Mouse (Mus musculus) intestine, embryonic 15.5 days (tissue): ENCODE measurements around the gene Zfp365. TPM values are rescaled to one million over a fixed set of nuclear protein-coding genes. Genes with fewer than 3 reads are reported as not detected.

Experiments used
- ATAC-seq: fragments of 200-750 bp; cut with Nextera tagmentation; 2 replicates; pipeline ENCODE4 v1.8.0; 2017; ENCODE audit warnings: moderate TSS enrichment, moderate library complexity
- H3K27ac ChIP-seq: fragments of 300-500 bp; sonication (generic); 2 replicates; pipeline ENCODE4 v1.5.1; 2015; ENCODE audit warnings: mild to moderate bottlenecking, inconsistent platforms
- H3K27me3 ChIP-seq: fragments of 300-500 bp; sonication (generic); replicated peaks from 2 replicates; pipeline ENCODE4 v1.6.1; 2015; ENCODE audit warnings: inconsistent platforms
- H3K36me3 ChIP-seq: fragments of 300-500 bp; sonication (generic); 2 replicates; pipeline ENCODE4 v1.6.1; 2015; ENCODE audit warnings: inconsistent platforms
- H3K4me1 ChIP-seq: fragments of 300-500 bp; sonication (generic); replicated peaks from 2 replicates; pipeline ENCODE4 v1.6.1; 2015; ENCODE audit warnings: inconsistent platforms
- H3K4me2 ChIP-seq: fragments of 300-500 bp; sonication (generic); replicated peaks from 2 replicates; pipeline ENCODE4 v1.6.1; 2015; ENCODE audit warnings: mild to moderate bottlenecking, inconsistent platforms
- H3K4me3 ChIP-seq: fragments of 300-500 bp; sonication (generic); replicated peaks from 2 replicates; pipeline ENCODE4 v1.5.1; 2015; ENCODE audit warnings: inconsistent platforms
- H3K9ac ChIP-seq: fragments of 300-500 bp; sonication (generic); 2 replicates; pipeline ENCODE4 v1.6.1; 2015; ENCODE audit warnings: inconsistent platforms
- H3K9me3 ChIP-seq: fragments of 300-500 bp; sonication (generic); 2 replicates; pipeline ENCODE4 v1.6.1; 2016; ENCODE audit warnings: inconsistent platforms
- WGBS: fragments of 180-500 bp; shearing (Covaris S2); methylation state at CpG from one replicate; pipeline ENCODE4 v1.1.7; 2015; 5-methylcytosine and 5-hydroxymethylcytosine counted together
- polyA plus RNA-seq: library from polyadenylated mRNA; unstranded; fragments of >200 nt; fragmentation: Nextera tagmentation; extraction: Ambion mirVana; gene quantifications from 2 replicates; pipeline ENCODE4 v1.2.1, GENCODE M21; 2015

Zfp365 gene
- polyA plus RNA-seq, 1 experiment from 2014 or later, result 1.1 TPM

DNA sequence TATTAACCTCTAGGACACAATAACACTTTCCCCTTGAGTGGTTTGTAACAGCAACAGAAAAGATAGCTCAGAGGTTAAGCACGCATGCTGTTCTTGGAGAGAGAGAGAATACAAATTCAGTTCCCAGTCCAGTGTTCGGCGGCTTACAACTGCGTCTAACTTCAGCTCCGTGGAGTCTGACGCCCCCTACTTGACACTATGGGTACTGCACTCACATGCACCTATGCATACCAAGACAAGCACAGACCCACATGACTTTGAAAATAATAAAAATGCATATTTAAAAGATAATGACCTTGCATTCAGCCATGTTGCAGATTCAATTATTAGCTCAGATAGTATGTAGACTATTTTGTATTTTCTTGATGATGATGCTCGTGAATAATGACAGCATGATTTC is 11.6 kb upstream of the Zfp365 start:
- no peak overlapping the region for H3K27ac ChIP-seq
- no peaks in the 10 kb centered on the region for H3K36me3 ChIP-seq
- no peaks in the 10 kb centered on the region for H3K9me3 ChIP-seq
- no peak overlapping the region for H3K4me3 ChIP-seq
- WGBS, result 56% methylated on average over 7 of the region's 7 CpGs
- no peak overlapping the region for H3K4me2 ChIP-seq
- H3K27me3 ChIP-seq, result no peaks in the 10 kb centered on the region
- no peak overlapping the region for H3K9ac ChIP-seq
- no peaks in the 10 kb centered on the region for H3K4me1 ChIP-seq
- ATAC-seq, result no peak

DNA sequence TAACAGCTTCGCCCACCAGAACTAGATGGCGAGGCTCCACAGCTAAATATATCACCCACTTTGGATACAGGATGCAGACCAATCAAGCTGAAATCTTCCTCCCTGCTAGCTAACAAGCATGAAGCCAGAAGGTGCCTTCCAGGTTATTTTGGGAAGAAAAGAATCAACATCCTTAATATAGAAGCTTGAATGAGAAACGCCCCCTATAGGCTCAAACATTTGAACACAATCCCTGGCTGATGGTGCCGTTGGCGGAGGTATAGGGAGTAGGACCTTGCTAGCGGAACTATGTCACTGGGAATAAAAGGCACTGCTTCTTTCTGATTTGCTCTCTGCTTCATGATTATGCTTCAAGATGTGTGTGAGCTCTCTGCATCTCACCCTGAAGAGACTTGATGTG is 9.3 kb upstream of the Zfp365 start:
- no peak for ATAC-seq
- H3K27ac ChIP-seq, result no peak overlapping the region
- no peak overlapping the region for H3K4me3 ChIP-seq
- no peak overlapping the region for H3K9ac ChIP-seq
- no peaks in the 10 kb centered on the region for H3K9me3 ChIP-seq
- H3K27me3 ChIP-seq, result no peaks in the 10 kb centered on the region
- WGBS, result 89% methylated on average over 6 of the region's 6 CpGs
- no peaks in the 10 kb centered on the region for H3K4me1 ChIP-seq
- no peaks in the 10 kb centered on the region for H3K36me3 ChIP-seq
- no peak overlapping the region for H3K4me2 ChIP-seq

DNA sequence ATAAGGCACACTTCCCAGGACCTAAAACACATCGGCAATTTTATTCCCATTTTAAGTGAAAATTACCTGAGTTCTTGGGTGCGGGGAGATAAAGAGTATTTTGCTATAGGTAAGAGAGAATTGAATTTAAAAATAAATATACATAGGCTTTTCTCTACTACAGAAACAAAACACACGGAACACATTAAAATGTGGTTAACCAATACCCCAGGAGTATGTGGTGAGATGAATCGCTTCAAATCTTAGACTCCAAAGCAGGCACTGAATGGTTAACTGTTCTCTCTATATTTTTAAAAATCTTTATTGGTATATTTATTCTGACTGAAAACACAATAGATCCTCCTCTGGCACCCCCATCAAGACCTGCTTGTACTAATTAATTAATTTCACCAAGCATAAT is 7.2 kb upstream of the Zfp365 start:
- Histone ChIP-seq H3K4me1 (no peaks in the 10 kb centered on the region), H3K27me3 (no peaks in the 10 kb centered on the region)

DNA sequence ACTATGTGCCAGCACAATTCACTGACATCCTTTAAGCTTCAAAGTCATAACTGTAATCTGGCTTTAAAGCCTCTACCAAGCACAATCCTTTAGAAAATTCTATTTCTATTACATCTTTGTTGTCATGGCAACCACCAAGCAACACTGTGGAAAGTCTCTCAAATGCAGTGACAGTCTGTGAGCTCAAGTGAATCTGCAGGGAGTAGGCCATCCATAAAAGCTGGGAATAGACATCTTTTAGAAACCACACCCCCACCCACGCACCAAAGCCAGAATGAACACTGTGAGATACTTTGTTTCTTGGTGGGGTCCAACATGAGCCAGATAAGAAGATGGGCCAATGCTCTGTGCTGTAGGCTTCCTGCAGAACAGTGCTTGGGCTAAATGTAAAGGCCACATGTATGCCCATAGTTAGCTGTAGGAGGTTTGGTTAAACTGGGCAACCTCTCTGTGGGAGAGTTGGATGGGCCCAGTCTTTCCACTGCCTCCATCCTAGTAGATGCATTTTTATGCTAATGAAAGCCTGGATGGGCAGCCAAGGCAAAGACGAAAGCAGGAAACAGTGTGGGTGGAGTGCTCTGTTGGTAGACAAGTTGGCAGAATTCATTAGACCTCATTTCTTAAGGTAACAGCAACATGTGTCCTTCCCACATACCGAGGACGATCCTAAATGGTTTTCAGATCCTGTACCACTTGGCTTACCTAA is 5.9 kb upstream of the Zfp365 start:
- ATAC-seq, result no peak
- Histone ChIP-seq H3K27ac (no peak overlapping the region), H3K9me3 (no peaks in the 10 kb centered on the region), H3K4me3 (no peak overlapping the region), H3K4me2 (no peak overlapping the region), H3K9ac (no peak overlapping the region), H3K36me3 (no peaks in the 10 kb centered on the region), H3K27me3 (no peaks in the 10 kb centered on the region), H3K4me1 (no peaks in the 10 kb centered on the region)
- WGBS, result 84% methylated on average over 4 of the region's 4 CpGs

More for the DNA sequence above, 7.2 kb upstream of the Zfp365 start:
- H3K27ac ChIP-seq, result no peak overlapping the region
- WGBS, result 94% methylated on average over 4 of the region's 4 CpGs
- H3K9ac ChIP-seq, result no peak overlapping the region
- no peak overlapping the region for H3K4me3 ChIP-seq
- no peak overlapping the region for H3K4me2 ChIP-seq
- H3K36me3 ChIP-seq, result no peaks in the 10 kb centered on the region
- no peak for ATAC-seq
- H3K9me3 ChIP-seq, result no peaks in the 10 kb centered on the region

DNA sequence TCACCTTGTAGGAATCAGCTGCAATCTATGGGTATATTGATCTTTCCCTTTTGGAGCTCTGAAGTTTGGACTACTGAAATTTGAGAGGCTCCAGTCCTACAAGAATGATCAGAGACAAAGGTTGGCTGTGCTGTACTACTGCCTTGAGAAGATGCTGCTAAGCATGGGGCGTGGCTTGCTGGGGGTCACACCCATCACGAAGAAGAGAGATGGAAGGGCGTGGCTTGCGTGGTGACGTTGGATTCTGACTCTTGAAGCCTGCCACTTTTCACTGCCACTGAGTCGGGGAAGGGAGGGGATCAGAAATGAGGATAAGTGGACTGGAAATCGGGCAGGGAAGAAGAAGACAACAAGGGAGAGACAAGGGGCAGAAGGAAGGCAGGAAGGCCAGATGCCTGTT is 4.9 kb upstream of the Zfp365 start:
- no peak overlapping the region for H3K9ac ChIP-seq
- 59% methylated on average over 7 of the region's 7 CpGs for WGBS
- H3K9me3 ChIP-seq, result no peaks in the 10 kb centered on the region
- H3K27ac ChIP-seq, result no peak overlapping the region
- H3K27me3 ChIP-seq, result peaks cover under 1% of the 10 kb centered on the region; the same call in 1 of the 2 replicates
- no peaks in the 10 kb centered on the region for H3K36me3 ChIP-seq
- H3K4me2 ChIP-seq, result no peak overlapping the region
- H3K4me1 ChIP-seq, result no peaks in the 10 kb centered on the region; the same call in 1 of the 2 replicates
- ATAC-seq, result no peak
- H3K4me3 ChIP-seq, result no peak overlapping the region

DNA sequence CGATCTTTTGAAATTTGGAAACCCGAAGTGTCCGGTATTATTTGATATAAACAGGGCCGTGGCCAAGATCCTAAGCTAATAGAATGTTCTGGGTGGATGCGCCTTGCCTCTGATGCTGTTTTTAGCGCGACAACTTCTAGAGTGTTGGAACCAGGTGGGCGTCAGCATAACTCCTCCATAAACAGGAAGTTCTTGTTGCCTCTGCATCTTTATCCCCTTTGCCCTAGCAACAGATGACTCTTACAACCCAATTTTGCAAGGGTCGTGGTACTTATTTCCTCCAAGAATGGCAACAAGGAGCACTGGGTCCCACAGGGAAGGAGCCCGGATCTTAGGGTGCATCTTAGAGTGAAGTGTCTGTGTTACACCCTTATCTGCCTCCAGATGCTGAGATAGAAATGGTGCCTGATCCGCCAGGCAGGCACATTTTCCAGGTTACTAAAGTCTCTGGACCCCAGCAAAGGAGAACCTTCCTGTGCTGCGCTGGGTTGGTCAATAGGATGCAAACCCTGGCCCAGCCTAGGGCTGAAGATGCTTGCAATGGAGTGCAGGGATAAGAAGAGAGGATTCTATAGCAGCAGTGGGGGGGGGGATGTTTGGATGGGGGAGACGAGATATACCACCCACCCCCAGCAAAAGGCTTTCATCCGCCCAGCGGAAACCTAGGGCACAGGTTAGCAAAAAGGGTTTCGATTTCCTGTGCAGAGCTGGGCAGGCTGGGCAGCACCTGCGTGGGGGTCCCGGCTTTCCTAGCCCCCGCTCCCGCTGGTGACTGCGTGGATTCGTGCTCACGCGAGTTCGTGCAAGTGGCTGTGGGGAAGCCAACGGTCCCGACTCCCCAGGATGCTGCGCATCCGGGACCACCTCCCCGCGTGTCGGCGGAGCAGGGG is 770 bp downstream of the Zfp365 start:
- H3K9ac ChIP-seq, result peak overlapping the region; percentile 56
- peaks cover 9% of the 10 kb centered on the region for H3K27me3 ChIP-seq
- peak overlapping the region; percentile 60 for H3K4me3 ChIP-seq
- H3K4me2 ChIP-seq, result peak overlapping the region; percentile 98
- H3K27ac ChIP-seq, result 0 out of 2 replicates have a peak overlapping the region, but pooled peaks have one; percentile 2
- no peaks in the 10 kb centered on the region for H3K36me3 ChIP-seq
- H3K9me3 ChIP-seq, result no peaks in the 10 kb centered on the region
- H3K4me1 ChIP-seq, result peaks cover 6% of the 10 kb centered on the region
- WGBS, result 20% methylated on average over 33 of the region's 33 CpGs
- ATAC-seq, result peak; percentile 31; the same call in 1 of the 2 replicates

DNA sequence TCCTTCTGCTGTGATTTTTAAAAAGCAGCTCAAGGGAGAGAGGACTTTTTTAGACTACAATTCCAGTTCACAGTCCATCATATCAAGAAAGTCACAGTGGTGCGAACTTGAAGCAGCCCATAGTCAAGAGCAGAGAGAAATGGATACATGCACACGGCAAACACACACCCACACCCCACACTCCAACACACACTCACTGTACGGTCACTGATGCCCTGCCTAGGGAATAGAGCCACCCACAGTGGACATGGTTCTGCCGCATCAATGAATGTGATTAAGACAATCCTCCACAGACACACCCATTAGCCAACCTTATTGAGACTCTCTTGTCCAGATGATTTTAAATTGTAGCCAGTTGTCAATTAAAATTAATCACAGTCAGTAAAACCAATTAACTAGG is 4.5 kb downstream of the Zfp365 start:
- no peak for ATAC-seq
- Histone ChIP-seq H3K27ac (no peak overlapping the region), H3K4me2 (no peak overlapping the region), H3K4me3 (no peak overlapping the region), H3K27me3 (peaks cover 9% of the 10 kb centered on the region), H3K9ac (no peak overlapping the region), H3K36me3 (no peaks in the 10 kb centered on the region), H3K9me3 (no peaks in the 10 kb centered on the region), H3K4me1 (peaks cover 6% of the 10 kb centered on the region)
- WGBS, result 94% methylated on average over 4 of the region's 4 CpGs

DNA sequence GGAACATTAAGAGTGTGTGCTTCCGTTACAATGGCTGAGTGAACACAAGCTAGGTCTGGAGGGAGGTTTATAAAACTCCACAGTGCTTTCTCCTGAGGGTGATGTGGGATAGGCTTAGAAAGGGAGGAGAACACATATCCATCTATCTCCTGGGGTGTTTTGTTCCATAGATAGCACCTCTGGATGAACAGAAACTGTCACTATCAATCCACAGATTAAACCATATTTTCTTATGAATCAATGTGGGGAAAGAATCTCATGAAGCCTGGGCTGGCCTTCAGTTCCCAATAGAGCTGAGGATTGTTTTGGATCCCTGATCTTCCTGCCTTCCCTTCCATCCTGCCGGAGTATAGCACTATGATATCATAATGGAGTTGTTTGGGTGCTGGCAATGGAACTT is 5.5 kb downstream of the Zfp365 start:
- WGBS, result 82% methylated on average over 2 of the region's 2 CpGs
- H3K4me3 ChIP-seq, result no peak overlapping the region
- H3K27ac ChIP-seq, result no peak overlapping the region
- H3K4me1 ChIP-seq, result peaks cover 4% of the 10 kb centered on the region; the same call in 1 of the 2 replicates
- no peak overlapping the region for H3K4me2 ChIP-seq
- H3K9ac ChIP-seq, result no peak overlapping the region
- H3K9me3 ChIP-seq, result no peaks in the 10 kb centered on the region
- ATAC-seq, result no peak
- H3K36me3 ChIP-seq, result no peaks in the 10 kb centered on the region
- peaks cover 4% of the 10 kb centered on the region for H3K27me3 ChIP-seq

DNA sequence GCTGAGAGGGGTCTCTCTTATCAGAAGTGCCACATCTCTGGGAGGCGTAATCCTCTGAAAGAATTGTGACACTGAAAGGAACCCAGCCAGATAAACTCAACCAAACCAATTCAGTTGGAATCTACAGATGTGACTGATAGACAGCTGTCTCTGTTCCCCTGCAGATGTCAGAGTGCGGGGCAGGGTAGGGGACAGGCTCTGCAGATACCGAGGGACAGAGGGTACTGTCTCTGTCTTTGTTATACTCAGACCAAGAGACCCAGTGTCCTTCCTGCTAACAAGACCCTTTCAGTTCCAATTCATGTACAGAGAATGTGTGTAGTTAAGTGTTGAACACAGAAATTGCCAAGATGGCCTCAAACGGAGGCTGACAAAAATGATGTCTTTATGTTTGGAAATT is 6.4 kb downstream of the Zfp365 start:
- no peaks in the 10 kb centered on the region for H3K9me3 ChIP-seq
- H3K27ac ChIP-seq, result no peak overlapping the region
- H3K36me3 ChIP-seq, result no peaks in the 10 kb centered on the region
- no peak overlapping the region for H3K4me3 ChIP-seq
- 77% methylated on average over 4 of the region's 4 CpGs for WGBS
- no peak for ATAC-seq
- no peak overlapping the region for H3K9ac ChIP-seq
- no peak overlapping the region for H3K4me2 ChIP-seq
- no peaks in the 10 kb centered on the region for H3K27me3 ChIP-seq
- no peaks in the 10 kb centered on the region for H3K4me1 ChIP-seq

DNA sequence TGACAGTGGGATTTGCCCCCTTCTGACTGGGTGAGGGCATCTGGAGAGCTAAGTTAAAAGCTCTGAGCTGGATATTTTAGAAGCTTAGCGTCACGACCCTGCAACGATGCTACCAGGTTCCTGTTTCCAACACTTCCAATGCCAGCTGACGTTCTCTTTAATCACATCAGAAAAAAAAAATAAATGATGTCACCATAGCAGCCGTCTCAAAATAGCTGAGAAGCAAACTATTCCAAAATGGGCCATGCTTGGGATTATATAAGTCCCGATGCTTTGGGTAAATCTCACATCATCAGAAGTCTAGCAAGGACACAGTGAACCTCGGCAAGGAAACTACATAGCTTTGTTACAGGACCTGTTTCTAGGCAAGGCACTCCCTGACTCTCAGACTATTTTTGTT is 9.1 kb downstream of the Zfp365 start:
- no peaks in the 10 kb centered on the region for H3K9me3 ChIP-seq
- 76% methylated on average over 7 of the region's 7 CpGs for WGBS
- H3K27ac ChIP-seq, result no peak overlapping the region
- H3K9ac ChIP-seq, result no peak overlapping the region
- H3K27me3 ChIP-seq, result no peaks in the 10 kb centered on the region
- no peak overlapping the region for H3K4me2 ChIP-seq
- H3K4me1 ChIP-seq, result no peaks in the 10 kb centered on the region
- no peak overlapping the region for H3K4me3 ChIP-seq
- no peak for ATAC-seq
- no peaks in the 10 kb centered on the region for H3K36me3 ChIP-seq

DNA sequence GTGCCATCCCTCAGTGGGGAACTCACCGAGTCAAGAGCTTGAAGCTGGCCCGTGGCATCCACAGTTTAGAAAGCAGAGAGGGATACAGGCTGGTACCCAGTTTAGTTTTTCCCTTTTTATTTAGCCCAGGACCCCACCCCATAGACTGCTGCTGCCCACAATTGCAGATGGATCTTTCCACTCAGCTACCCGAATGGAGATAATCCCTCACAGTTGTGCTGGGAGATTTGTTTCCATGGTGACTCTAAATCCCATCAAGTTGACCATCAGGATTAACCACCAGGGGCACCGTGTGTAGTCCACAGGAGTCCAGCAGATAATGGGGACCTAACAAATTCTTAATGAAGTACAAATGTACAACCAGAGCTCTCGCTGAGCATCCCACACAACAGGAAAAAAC is 11.3 kb downstream of the Zfp365 start:
- Histone ChIP-seq H3K27me3 (no peaks in the 10 kb centered on the region), H3K4me1 (no peaks in the 10 kb centered on the region), H3K27ac (no peak overlapping the region), H3K36me3 (no peaks in the 10 kb centered on the region), H3K9ac (no peak overlapping the region), H3K9me3 (no peaks in the 10 kb centered on the region), H3K4me2 (no peak overlapping the region), H3K4me3 (no peak overlapping the region)
- 54% methylated on average over 5 of the region's 5 CpGs for WGBS
- no peak for ATAC-seq

DNA sequence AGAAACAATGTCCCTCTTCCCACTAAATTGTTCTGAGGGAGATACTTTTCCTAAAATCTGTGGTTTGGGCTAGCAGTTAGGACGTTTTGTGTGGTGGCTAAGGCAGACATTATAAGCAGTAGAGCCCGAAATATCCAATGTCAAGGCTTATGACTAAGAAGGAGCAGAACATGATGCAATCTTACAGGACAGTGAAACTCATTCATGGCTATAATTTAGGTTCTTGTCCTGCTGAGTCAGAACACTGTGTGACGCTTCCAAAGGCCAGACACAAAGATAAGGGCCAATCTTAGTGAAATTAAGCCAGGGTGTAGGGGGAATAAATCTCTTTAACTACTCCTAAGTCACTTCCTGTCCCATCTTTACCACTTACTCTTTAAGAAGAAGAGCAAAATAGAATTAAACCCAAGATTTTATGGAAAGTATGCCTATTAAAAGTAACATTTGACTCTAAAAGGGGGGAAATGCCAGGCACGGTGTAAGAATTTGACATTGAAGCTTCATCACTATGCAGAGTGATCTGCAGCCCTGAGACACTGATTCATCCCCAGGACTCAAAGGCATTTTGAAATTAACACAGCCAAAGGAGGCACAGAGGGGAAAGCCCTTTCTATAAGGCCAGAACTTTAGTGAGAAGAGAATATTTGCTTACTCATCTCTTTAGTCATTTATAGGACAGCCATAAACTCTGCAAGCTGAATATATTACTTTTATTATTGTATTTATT is 13.3 kb downstream of the Zfp365 start:
- ATAC-seq, result no peak
- H3K9ac ChIP-seq, result no peak overlapping the region
- no peaks in the 10 kb centered on the region for H3K4me1 ChIP-seq
- no peak overlapping the region for H3K27ac ChIP-seq
- H3K27me3 ChIP-seq, result no peaks in the 10 kb centered on the region
- WGBS, result 64% methylated on average over 4 of the region's 4 CpGs
- H3K4me2 ChIP-seq, result no peak overlapping the region
- no peak overlapping the region for H3K4me3 ChIP-seq
- H3K36me3 ChIP-seq, result no peaks in the 10 kb centered on the region
- no peaks in the 10 kb centered on the region for H3K9me3 ChIP-seq
